Mouse (Mus musculus) spleen, adult 2 months (tissue): Measurements from ENCODE around the gene Clcn1.

Source experiments
- CTCF ChIP-seq: fragments of 200-500 bp; IDR thresholded peaks from 2 replicates; pipeline ENCODE4 v1.5.1; 2011; ENCODE audit warnings: mild to moderate bottlenecking, inconsistent platforms; ENCODE audit not compliant: insufficient read depth, insufficient read length, insufficient replicate concordance; ENCODE audit errors: extremely low read depth
- POLR2A ChIP-seq: fragments of 200-500 bp; IDR thresholded peaks from 2 replicates; pipeline ENCODE4 v1.6.1; 2011; ENCODE audit warnings: low read depth, low read length, inconsistent platforms

DNA sequence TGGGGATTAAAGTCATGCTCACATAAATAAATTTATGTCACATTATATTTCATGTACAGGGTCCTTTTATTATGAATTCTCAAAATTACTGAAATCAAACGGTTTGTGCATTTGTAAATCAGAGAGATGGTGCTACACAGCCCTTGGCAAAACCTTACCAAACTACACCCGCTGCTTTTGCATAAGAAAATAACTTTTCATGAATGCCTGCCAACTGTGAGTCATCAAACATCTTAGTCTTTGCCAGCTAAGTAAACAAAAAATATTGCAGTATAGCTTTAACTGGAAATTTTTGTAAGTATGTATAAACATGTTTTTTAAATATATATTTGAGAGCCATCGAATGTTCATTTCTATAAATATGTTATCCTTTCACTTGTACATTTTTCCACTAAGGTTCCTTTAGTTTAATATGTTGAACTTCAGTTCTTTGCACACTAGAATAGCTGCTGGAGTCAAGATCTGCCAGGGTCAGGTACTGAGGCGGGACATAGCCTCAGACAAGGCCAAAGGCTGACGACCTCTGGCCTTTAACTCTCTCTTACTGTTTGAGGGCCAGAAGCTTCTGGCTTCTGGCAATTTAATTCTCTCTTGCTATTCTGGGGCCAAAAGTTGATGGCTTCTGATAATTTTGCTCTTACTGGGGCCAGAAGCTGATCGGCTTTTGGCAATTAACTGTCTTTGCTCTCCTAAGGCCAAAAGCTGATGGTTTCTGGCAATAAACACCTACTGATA is 45.0 kb upstream of the Clcn1 start:
- no peak for TF ChIP-seq POLR2A
- TF ChIP-seq CTCF, result no peak
